Mouse (Mus musculus) thymus, adult 2 months (tissue): Measurements from ENCODE around the gene Pyroxd2.

Experiments used
- CTCF ChIP-seq: fragments of 200-500 bp; IDR thresholded peaks from 2 replicates; pipeline ENCODE4 v1.5.1; 2012; ENCODE audit warnings: mild to moderate bottlenecking, control low read depth, low read length, moderate library complexity, borderline replicate concordance; ENCODE audit not compliant: control insufficient read depth, poor library complexity, insufficient read depth; ENCODE audit errors: extremely low read depth
- POLR2A ChIP-seq: fragments of 200-500 bp; IDR thresholded peaks from 2 replicates; pipeline ENCODE4 v1.6.1; 2012; ENCODE audit warnings: mild to moderate bottlenecking, low read length, control low read depth, moderate library complexity; ENCODE audit not compliant: control insufficient read depth, poor library complexity, insufficient read depth; ENCODE audit errors: extremely low read depth

DNA sequence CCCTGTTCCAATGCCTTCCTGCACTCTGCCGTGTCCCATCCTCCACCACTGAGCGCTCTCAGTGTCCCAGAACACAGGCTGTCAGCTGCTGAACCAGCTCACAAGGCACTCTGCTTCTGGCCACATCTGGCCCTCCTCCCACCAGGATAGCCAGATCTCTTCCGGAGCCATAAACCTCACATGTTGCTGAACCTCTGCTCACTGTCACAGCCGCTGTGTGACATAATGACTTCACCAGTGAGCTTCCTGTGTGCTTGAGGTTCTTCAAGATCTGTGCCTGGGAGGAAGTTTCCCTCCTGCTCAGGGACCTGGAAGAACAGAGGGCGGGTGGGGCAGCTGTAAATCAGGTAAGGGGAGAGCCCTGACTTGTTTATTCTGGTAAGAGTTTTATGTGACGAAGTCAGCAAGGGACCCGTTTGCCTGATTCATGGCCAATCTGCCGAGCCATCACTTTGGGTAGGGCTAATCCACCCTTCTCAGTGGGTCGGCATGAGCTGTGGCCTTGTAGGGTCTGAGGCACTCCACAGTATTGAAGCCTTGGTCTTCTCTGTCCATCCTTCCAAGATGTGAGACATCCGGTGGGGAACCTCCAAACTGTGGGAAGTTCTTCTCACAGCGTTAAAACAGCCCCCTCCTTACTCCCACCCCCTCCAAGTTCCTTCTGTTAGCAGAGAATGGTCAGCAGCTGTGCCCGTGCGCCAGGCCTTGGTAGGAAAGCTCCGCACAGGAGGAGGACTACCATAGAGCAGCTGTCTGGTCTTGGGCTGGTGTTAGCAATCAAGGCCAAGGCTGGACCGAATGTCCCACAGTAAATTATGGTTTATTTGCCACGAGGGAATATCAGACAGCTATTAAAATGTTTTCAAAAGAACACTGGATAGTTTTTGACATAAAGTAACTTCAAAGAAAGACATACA is 27.3 kb downstream of the Pyroxd2 start:
- TF ChIP-seq CTCF: no peak
- no peak for TF ChIP-seq POLR2A
